Mouse (Mus musculus) erythroblast, embryonic 14.5 days (primary cell): ENCODE data around the gene Igflr1. TPM values are rescaled to one million over a fixed set of nuclear protein-coding genes. Genes with fewer than 3 reads are reported as not detected.

Source experiments
- H3K27me3 ChIP-seq: 2 replicates; pipeline ENCODE4 v1.6.1; 2012; ENCODE audit warnings: inconsistent platforms; ENCODE audit not compliant: control insufficient read depth
- H3K36me3 ChIP-seq: 2 replicates; pipeline ENCODE4 v1.6.1; 2012; ENCODE audit warnings: mild to moderate bottlenecking, inconsistent platforms; ENCODE audit not compliant: control insufficient read depth
- H3K4me1 ChIP-seq: 2 replicates; pipeline ENCODE4 v1.6.1; 2012; ENCODE audit warnings: inconsistent platforms; ENCODE audit not compliant: control insufficient read depth
- H3K4me3 ChIP-seq: replicated peaks from 2 replicates; pipeline ENCODE3; 2012; ENCODE audit warnings: moderate library complexity, mild to moderate bottlenecking, inconsistent platforms
- H3K9me3 ChIP-seq: 2 replicates; pipeline ENCODE4 v1.6.1; 2012; ENCODE audit warnings: low read length, inconsistent platforms, mixed read lengths; ENCODE audit not compliant: control insufficient read depth
- GATA1 ChIP-seq: IDR thresholded peaks from 2 replicates; pipeline ENCODE4 v1.6.1; 2012; ENCODE audit warnings: low read length, inconsistent platforms, mixed read lengths
- TAL1 ChIP-seq: IDR thresholded peaks from 3 replicates; pipeline ENCODE4 v1.6.1; 2012; ENCODE audit warnings: low read length, inconsistent platforms, mixed read lengths
- polyA plus RNA-seq: library from polyadenylated mRNA; stranded (reverse); fragments of >175 nt; gene quantifications from 2 replicates; pipeline ENCODE4 v1.2.3, GENCODE M21; 2012

Igflr1 gene
- polyA plus RNA-seq, 1 experiment: 0.61 TPM

DNA sequence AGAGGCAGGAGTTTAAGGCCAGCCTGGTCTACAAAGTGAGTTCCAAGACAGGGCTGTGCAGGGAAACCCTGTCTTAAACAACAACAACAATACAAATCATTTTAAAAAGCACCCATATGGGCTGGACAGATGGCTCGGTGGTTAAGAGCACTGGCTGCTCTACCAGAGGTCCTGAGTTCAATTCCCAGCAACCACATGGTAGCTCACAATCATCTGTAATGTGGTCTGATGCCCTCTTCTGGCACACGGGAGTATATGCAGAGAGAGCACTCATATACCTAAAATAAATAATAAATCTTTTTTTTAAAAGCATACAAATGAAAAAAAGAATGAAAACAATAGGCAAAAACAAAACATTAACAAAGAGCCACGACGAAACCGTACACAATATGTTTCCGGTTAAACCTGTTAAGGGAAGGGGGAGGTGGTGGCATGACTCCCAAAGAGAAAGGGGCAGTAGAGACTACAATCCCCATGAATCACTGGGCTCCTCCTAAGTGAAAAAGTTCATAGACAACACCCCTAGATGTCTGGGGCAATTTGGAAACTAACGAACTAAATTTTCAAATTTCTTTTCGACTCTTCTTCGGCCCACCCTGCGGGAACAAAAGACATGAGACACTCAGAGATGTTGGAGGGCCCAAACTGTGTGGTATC, 13.7 kb upstream of the Igflr1 start:
- H3K9me3 ChIP-seq: no peaks in the 10 kb centered on the region
- no peaks in the 10 kb centered on the region for H3K27me3 ChIP-seq
- peaks cover 51% of the 10 kb centered on the region for H3K36me3 ChIP-seq
- H3K4me1 ChIP-seq: peaks cover 39% of the 10 kb centered on the region
- TF ChIP-seq GATA1 (no peak), TAL1 (no peak)
- H3K4me3 ChIP-seq: peak overlapping the region; percentile 93

DNA sequence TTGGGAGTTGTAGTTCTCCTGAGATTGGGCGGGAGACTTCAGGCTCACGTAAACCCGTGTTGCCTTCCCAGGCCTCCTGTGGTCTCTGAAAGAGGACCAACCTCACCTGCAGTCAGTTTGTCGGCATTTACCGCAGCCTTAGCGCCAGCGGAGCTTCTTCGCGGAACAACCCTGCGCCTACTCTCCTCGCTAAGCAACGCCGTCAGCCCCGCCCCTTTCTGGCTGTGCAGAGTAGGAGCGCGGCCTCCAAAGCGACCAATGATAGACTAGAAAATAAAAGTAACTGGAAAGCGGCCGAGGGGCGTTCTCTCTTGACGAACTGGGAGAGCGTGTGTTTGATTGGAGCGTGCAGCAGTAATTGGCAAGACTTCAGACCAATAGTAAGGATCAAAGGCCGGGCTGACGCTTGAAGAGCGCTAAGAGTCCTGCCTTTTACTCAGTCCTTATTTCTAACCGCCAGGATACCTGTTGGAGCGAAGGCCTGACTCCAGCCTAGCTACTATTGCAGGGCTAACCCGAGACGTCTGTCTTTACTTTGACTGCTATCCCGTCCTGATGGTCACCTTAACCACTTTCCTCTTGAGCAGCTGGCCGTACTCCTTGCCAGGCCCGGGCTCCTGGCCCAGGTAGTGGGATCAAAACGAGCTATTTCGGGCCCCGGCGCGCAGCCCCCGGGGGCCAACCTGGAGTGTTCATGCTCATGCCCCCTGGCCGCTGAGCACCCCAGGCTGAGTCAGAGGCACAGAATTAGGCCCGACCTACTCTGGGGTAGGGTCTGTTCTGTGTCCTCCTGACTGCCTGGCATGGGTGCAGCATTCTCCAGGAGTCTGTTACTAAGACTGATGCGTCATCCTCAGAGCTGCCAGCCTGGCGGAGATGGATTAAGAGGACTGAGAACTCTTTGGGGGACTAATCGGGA, 12.9 kb upstream of the Igflr1 start, which contains the start of the genes Hspb6 and Proser3:
Gene Hspb6, plus strand, starts transcription at position 77 of the 919 bp plus-strand sequence.
Gene Proser3, minus strand, starts transcription at position 198 of the 919 bp plus-strand sequence.
- Histone ChIP-seq H3K36me3 (peaks cover 56% of the 10 kb centered on the region), H3K4me3 (peak within 1 kb of the TSS; percentile 93), H3K9me3 (no peaks in the 10 kb centered on the region)

DNA sequence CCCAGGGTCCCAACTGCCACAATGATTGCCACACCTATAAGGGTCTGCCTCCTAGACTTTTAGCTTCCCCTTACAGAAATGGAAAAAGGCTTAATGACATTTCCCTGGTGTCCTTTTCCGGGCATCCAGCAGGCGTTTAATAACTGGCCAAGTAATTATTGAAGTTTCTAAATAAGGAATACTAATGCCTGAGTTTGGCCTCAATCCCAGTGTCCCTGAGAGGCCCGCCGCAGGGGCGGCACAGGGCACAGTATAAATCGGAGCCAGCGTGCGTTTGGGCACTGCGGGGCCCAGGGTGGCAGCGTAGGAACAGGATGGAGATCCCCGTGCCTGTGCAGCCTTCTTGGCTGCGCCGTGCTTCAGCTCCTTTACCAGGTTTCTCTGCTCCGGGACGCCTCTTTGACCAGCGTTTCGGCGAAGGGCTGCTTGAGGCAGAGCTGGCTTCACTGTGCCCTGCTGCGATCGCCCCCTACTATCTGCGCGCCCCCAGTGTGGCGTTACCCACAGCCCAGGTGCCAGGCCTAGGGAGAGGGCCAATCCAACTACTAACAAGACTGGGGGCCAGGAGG, 12.1 kb upstream of the Igflr1 start:
- Histone ChIP-seq H3K9me3 (no peaks in the 10 kb centered on the region), H3K36me3 (peaks cover 59% of the 10 kb centered on the region), H3K4me3 (peak overlapping the region; percentile 93), H3K27me3 (no peaks in the 10 kb centered on the region), H3K4me1 (peaks cover 51% of the 10 kb centered on the region)
- TF ChIP-seq GATA1: no peak
- TF ChIP-seq TAL1: no peak

More for the DNA sequence above, 12.9 kb upstream of the Igflr1 start, which contains the start of the genes Hspb6 and Proser3:
- Histone ChIP-seq H3K27me3 (no peaks in the 10 kb centered on the region), H3K4me1 (peaks cover 43% of the 10 kb centered on the region)
- TF ChIP-seq GATA1: no peak
- no peak for TF ChIP-seq TAL1

DNA sequence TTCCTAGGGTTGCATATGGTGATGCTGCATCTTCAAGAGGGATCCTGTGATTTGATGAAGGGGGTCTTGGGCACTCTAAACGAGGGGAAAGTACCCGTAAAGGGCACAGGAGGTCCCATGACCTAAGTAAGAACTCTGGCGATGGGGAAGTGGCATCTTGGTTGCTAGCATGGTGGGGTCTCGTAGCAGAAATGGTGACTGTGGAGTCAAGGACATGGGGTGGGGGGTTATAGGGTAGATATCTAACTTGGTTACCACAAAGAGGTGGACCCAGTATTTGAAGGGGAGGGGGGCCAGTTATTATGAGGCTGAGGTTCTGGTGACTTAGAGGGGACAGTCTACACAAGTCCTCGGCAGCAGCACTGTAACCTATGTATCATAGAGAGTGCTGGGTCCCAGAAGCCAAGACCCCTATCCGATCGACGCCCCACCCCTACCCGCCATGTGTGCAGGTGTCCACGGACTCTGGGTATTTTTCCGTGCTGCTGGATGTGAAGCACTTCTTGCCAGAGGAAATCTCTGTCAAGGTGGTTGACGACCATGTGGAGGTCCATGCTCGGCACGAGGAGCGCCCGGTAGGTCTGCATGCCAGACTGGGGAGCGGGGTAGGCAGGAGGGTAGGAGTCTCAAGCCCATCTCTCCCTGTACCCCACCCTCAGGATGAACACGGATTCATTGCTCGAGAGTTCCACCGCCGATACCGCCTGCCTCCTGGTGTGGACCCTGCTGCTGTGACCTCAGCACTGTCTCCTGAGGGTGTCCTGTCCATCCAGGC, 11.2 kb upstream of the Igflr1 start:
- Histone ChIP-seq H3K9me3 (no peaks in the 10 kb centered on the region), H3K4me1 (peaks cover 60% of the 10 kb centered on the region), H3K4me3 (peak overlapping the region; percentile 93), H3K36me3 (peaks cover 51% of the 10 kb centered on the region), H3K27me3 (no peaks in the 10 kb centered on the region)
- TF ChIP-seq TAL1 (no peak), GATA1 (no peak)

DNA sequence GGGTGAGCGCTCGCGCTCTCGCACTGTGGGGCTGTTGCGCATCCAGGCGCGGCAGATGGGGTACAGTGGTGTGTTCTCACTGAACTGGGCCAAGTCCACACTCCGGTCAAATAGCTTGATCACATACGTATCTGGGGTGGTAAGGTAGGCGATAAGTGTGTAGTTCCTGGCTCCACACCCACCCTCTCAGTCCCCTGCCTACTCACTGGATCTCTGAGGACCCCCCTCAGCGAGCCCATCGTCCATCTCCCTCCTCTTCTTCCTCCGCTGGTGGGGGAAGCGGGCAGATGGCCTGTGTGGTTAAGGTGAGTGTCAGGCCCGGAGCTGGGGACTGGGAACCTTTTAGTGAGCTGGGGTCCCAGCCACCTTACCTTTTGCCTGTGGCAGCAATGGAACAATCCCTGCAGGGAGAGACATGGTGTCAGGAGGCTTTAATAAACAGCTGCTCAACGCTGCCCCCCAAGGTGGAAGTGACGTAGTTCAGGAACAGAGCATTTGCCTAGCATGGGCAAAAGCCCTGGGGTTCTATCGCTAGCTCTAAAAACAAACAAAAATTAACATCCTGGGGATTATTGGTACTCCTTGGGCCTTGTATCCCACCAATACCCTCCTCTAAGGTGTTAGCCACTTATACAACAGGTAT, 8.2 kb upstream of the Igflr1 start:
- no peak overlapping the region for H3K4me3 ChIP-seq
- peaks cover 56% of the 10 kb centered on the region for H3K36me3 ChIP-seq
- H3K9me3 ChIP-seq: no peaks in the 10 kb centered on the region
- H3K27me3 ChIP-seq: no peaks in the 10 kb centered on the region
- peaks cover 66% of the 10 kb centered on the region for H3K4me1 ChIP-seq
- TF ChIP-seq TAL1: no peak
- no peak for TF ChIP-seq GATA1

DNA sequence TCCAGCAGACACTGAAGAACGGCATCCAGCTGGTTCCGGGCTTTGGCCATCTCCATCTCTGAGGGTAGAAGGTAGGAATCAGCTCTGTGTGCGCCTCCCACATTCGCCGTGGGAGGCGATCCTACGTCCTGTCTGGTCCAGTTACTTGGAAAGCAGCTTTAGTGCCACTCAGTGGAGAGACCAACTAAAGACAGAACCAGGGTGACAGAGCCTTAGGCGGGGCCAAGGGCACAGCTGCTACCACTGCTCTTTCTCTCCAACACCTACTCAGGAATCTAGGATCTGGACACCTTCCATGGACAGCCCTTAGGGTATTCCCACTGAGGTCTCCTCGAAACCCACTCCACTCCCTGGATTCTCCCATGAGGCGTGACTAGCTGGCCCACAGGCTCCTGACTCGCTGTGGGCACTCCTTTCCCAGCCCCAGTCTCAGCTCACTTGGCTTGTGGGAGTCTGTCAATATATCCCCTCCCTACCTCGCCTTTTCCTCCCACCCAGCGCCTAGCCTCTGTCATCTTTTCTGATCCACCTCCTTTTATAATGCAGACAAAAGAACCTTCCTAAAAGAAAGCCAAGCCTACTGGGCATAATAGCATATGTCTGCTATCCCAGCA, 7.2 kb upstream of the Igflr1 start:
- peaks cover 56% of the 10 kb centered on the region for H3K36me3 ChIP-seq
- H3K4me3 ChIP-seq: peak overlapping the region; percentile 87
- TF ChIP-seq GATA1 (no peak), TAL1 (no peak)
- no peaks in the 10 kb centered on the region for H3K9me3 ChIP-seq
- peaks cover 65% of the 10 kb centered on the region for H3K4me1 ChIP-seq
- H3K27me3 ChIP-seq: no peaks in the 10 kb centered on the region

DNA sequence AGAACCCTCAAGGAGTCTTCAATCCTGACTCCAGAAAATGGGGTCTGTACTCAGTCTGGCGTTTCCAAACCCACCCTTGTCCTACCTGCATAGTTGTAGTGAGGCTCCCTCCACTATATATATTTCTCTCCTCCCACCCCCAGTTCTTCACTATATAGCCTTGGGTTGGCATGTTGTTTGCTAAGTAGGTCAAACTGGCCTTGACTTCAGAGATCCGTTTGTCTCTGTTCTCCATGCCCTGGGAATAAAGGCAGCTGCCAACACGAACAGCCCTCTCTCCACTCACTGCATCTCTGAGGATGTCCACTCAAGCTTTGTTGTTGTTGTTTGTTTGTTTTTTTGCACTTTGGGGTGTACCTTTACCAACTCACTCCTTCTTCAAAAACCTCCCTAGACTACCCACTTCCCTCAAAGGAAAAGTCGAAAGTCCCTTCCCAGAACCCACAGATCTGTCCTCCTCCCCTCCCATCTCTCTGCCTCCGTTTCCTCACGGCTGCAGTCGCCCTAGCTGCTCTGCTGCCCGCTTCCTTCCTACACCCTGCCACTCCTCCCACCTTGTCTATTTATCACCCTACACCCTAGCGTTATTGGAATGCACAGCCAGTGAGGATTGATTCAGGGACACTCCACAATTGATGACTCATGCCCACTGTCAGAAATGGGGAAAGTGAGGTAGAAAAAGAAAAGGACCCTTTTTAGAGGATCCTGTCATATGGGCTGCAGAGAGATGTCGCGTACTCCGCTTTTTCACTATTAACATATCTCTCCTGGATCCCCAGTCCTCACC, 6.4 kb upstream of the Igflr1 start:
- Histone ChIP-seq H3K36me3 (peaks cover 54% of the 10 kb centered on the region), H3K27me3 (no peaks in the 10 kb centered on the region), H3K4me3 (peak overlapping the region; percentile 87), H3K9me3 (no peaks in the 10 kb centered on the region), H3K4me1 (peaks cover 62% of the 10 kb centered on the region)
- TF ChIP-seq TAL1: no peak
- no peak for TF ChIP-seq GATA1
